Mouse (Mus musculus): ENCODE data around the gene Palb2. TPM values are rescaled to one million over a fixed set of nuclear protein-coding genes. Genes with fewer than 3 reads are reported as not detected.
A peak's percentile ranks its signal among the peaks of the same experiment; 100 is the strongest.

Gene Palb2
- polyA plus RNA-seq (2016; fragmentation: Nextera tagmentation; extraction: Ambion mirVana), result 25.6 and 27.0 TPM in 2 replicates

- Histone ChIP-seq H3K4me1 (peaks cover 18% of the 10 kb centered on the region), H3K9me3 (no peaks in the 10 kb centered on the region), H3K27ac (replicated peaks) (peak within 1 kb of the TSS; percentile 93), H3K27me3 (replicated peaks; ENCODE audit: low read depth, poor library complexity, severe bottlenecking) (no peaks in the 10 kb centered on the region), H3K36me3 (replicated peaks) (peaks cover 54% of the 10 kb centered on the region), H3K4me3 (peak within 1 kb of the TSS; percentile 95)
- WGBS, result under 1% methylated on average over 54 of the region's 54 CpGs
- peak; percentile 98 for DNase-seq (ENCODE audit: low spot score)
Measured at GRCm38 (mm10) chr7:122132497-122133337, at the start of gene Palb2, which contains the start of gene Dctn5. Gene Palb2 (minus strand): TSS chr7:122132985. Gene Dctn5 (plus strand): TSS chr7:122133041.

- Histone ChIP-seq H3K27ac (replicated peaks) (no peak overlapping the region), H3K27me3 (replicated peaks; ENCODE audit: low read depth, poor library complexity, severe bottlenecking) (no peaks in the 10 kb centered on the region), H3K4me1 (peaks cover 3% of the 10 kb centered on the region), H3K9me3 (no peaks in the 10 kb centered on the region), H3K4me3 (no peak overlapping the region), H3K36me3 (replicated peaks) (no peaks in the 10 kb centered on the region)
- DNase-seq (ENCODE audit: low spot score), result no peak
- 90% methylated on average over 7 of the region's 7 CpGs for WGBS
Measured at GRCm38 (mm10) chr7:122180720-122181119, 47.9 kb upstream of the Palb2 start.

GRCm38 (mm10) chr7:122171613-122172012 is 38.8 kb upstream of the Palb2 start:
- Histone ChIP-seq H3K36me3 (replicated peaks) (peaks cover 50% of the 10 kb centered on the region), H3K27me3 (replicated peaks; ENCODE audit: low read depth, poor library complexity, severe bottlenecking) (no peaks in the 10 kb centered on the region), H3K4me3 (no peak overlapping the region), H3K4me1 (no peaks in the 10 kb centered on the region), H3K9me3 (no peaks in the 10 kb centered on the region), H3K27ac (replicated peaks) (no peak overlapping the region)
- 74% methylated on average over 10 of the region's 10 CpGs for WGBS
- no peak for DNase-seq (ENCODE audit: low spot score)

GRCm38 (mm10) chr7:122170705-122171104 is 37.9 kb upstream of the Palb2 start:
- Histone ChIP-seq H3K4me3 (no peak overlapping the region), H3K27ac (replicated peaks) (no peak overlapping the region), H3K36me3 (replicated peaks) (peaks cover 59% of the 10 kb centered on the region), H3K27me3 (replicated peaks; ENCODE audit: low read depth, poor library complexity, severe bottlenecking) (no peaks in the 10 kb centered on the region), H3K4me1 (no peaks in the 10 kb centered on the region), H3K9me3 (no peaks in the 10 kb centered on the region)
- WGBS, result 89% methylated on average over 6 of the region's 6 CpGs
- no peak for DNase-seq (ENCODE audit: low spot score)

- Histone ChIP-seq H3K36me3 (replicated peaks) (peaks cover 94% of the 10 kb centered on the region), H3K9me3 (no peaks in the 10 kb centered on the region), H3K27ac (replicated peaks) (no peak overlapping the region), H3K4me1 (no peaks in the 10 kb centered on the region), H3K27me3 (replicated peaks; ENCODE audit: low read depth, poor library complexity, severe bottlenecking) (no peaks in the 10 kb centered on the region), H3K4me3 (no peak overlapping the region)
- DNase-seq (ENCODE audit: low spot score), result no peak
- WGBS, result 96% methylated on average over 7 of the region's 7 CpGs
Measured at GRCm38 (mm10) chr7:122167203-122167602, 34.4 kb upstream of the Palb2 start.

GRCm38 (mm10) chr7:122163766-122164165 is 31.0 kb upstream of the Palb2 start:
- Histone ChIP-seq H3K9me3 (no peaks in the 10 kb centered on the region), H3K27me3 (replicated peaks; ENCODE audit: low read depth, poor library complexity, severe bottlenecking) (no peaks in the 10 kb centered on the region), H3K36me3 (replicated peaks) (peaks cover 84% of the 10 kb centered on the region), H3K4me3 (no peak overlapping the region), H3K4me1 (peaks cover 22% of the 10 kb centered on the region), H3K27ac (replicated peaks) (no peak overlapping the region)
- 94% methylated on average over 8 of the region's 8 CpGs for WGBS
- no peak for DNase-seq (ENCODE audit: low spot score)

- H3K27ac ChIP-seq (replicated peaks), result peak overlapping the region; percentile 94
Measured at GRCm38 (mm10) chr7:122160037-122160436, 27.3 kb upstream of the Palb2 start.

GRCm38 (mm10) chr7:122158915-122159902 is 26.4 kb upstream of the Palb2 start, which contains the start of gene Plk1:
Gene Plk1 (plus strand): TSS chr7:122159439.
- under 1% methylated on average over 63 of the region's 63 CpGs for WGBS
- H3K36me3 ChIP-seq (replicated peaks), result peaks cover 39% of the 10 kb centered on the region
- H3K27me3 ChIP-seq (replicated peaks; ENCODE audit: low read depth, poor library complexity, severe bottlenecking), result no peaks in the 10 kb centered on the region
- DNase-seq (ENCODE audit: low spot score), result peak; percentile 93
- peaks cover 38% of the 10 kb centered on the region for H3K4me1 ChIP-seq
- peak within 1 kb of the TSS; percentile 74 for H3K4me3 ChIP-seq
- peak within 1 kb of the TSS; percentile 94 for H3K27ac ChIP-seq (replicated peaks)
- H3K9me3 ChIP-seq, result no peaks in the 10 kb centered on the region

More at GRCm38 (mm10) chr7:122160037-122160436, 27.3 kb upstream of the Palb2 start:
- Histone ChIP-seq H3K4me3 (peak overlapping the region; percentile 74), H3K36me3 (replicated peaks) (peaks cover 47% of the 10 kb centered on the region), H3K27me3 (replicated peaks; ENCODE audit: low read depth, poor library complexity, severe bottlenecking) (no peaks in the 10 kb centered on the region), H3K4me1 (peaks cover 38% of the 10 kb centered on the region), H3K9me3 (no peaks in the 10 kb centered on the region)
- under 1% methylated on average over 12 of the region's 12 CpGs for WGBS
- DNase-seq (ENCODE audit: low spot score), result peak; percentile 57

- no peak for DNase-seq (ENCODE audit: low spot score)
- H3K4me3 ChIP-seq, result peak overlapping the region; percentile 74
- H3K27me3 ChIP-seq (replicated peaks; ENCODE audit: low read depth, poor library complexity, severe bottlenecking), result no peaks in the 10 kb centered on the region
- H3K9me3 ChIP-seq, result no peaks in the 10 kb centered on the region
- H3K4me1 ChIP-seq, result peaks cover 38% of the 10 kb centered on the region
- H3K27ac ChIP-seq (replicated peaks), result peak overlapping the region; percentile 94
- peaks cover 31% of the 10 kb centered on the region for H3K36me3 ChIP-seq (replicated peaks)
- WGBS, result 6% methylated on average over 13 of the region's 13 CpGs
Measured at GRCm38 (mm10) chr7:122158488-122158887, 25.7 kb upstream of the Palb2 start.

GRCm38 (mm10) chr7:122152473-122152872 is 19.7 kb upstream of the Palb2 start:
- peaks cover 4% of the 10 kb centered on the region; the same call in 1 of the 2 replicates for H3K4me1 ChIP-seq
- H3K27me3 ChIP-seq (replicated peaks; ENCODE audit: low read depth, poor library complexity, severe bottlenecking), result no peaks in the 10 kb centered on the region
- no peak for DNase-seq (ENCODE audit: low spot score)
- no peak overlapping the region for H3K27ac ChIP-seq (replicated peaks)
- no peak overlapping the region for H3K4me3 ChIP-seq
- peaks cover 31% of the 10 kb centered on the region for H3K36me3 ChIP-seq (replicated peaks)
- 92% methylated on average over 4 of the region's 4 CpGs for WGBS
- no peaks in the 10 kb centered on the region for H3K9me3 ChIP-seq

- no peaks in the 10 kb centered on the region for H3K9me3 ChIP-seq
- peaks cover 99% of the 10 kb centered on the region for H3K36me3 ChIP-seq (replicated peaks)
Measured at GRCm38 (mm10) chr7:122140991-122141390, 8.2 kb upstream of the Palb2 start.

GRCm38 (mm10) chr7:122138190-122138589 is 5.4 kb upstream of the Palb2 start:
- H3K9me3 ChIP-seq, result no peaks in the 10 kb centered on the region
- H3K36me3 ChIP-seq (replicated peaks), result peaks cover 86% of the 10 kb centered on the region
- no peak overlapping the region for H3K27ac ChIP-seq (replicated peaks)
- peaks cover 7% of the 10 kb centered on the region for H3K4me1 ChIP-seq
- no peaks in the 10 kb centered on the region for H3K27me3 ChIP-seq (replicated peaks; ENCODE audit: low read depth, poor library complexity, severe bottlenecking)
- H3K4me3 ChIP-seq, result no peak overlapping the region
- DNase-seq (ENCODE audit: low spot score), result no peak
- 89% methylated on average over 5 of the region's 5 CpGs for WGBS

More at GRCm38 (mm10) chr7:122140991-122141390, 8.2 kb upstream of the Palb2 start:
- Histone ChIP-seq H3K4me3 (no peak overlapping the region), H3K4me1 (no peaks in the 10 kb centered on the region), H3K27ac (replicated peaks) (no peak overlapping the region), H3K27me3 (replicated peaks; ENCODE audit: low read depth, poor library complexity, severe bottlenecking) (no peaks in the 10 kb centered on the region)
- DNase-seq (ENCODE audit: low spot score), result no peak

All from embryonic facial prominence, embryonic 10.5 days (tissue).